Mouse (Mus musculus): ENCODE measurements around the gene Tfcp2. TPM values are rescaled to one million over a fixed set of nuclear protein-coding genes. Genes with fewer than 3 reads are reported as not detected.
"Not testable (repeated sequence)": the region's sequence is repeated elsewhere in the genome, so short reads cannot be mapped to it uniquely, and the experiment has no call there.

The Tfcp2 gene
- total RNA-seq, 2 experiments from 2014 or later: 14.3 to 15.8 TPM

DNA sequence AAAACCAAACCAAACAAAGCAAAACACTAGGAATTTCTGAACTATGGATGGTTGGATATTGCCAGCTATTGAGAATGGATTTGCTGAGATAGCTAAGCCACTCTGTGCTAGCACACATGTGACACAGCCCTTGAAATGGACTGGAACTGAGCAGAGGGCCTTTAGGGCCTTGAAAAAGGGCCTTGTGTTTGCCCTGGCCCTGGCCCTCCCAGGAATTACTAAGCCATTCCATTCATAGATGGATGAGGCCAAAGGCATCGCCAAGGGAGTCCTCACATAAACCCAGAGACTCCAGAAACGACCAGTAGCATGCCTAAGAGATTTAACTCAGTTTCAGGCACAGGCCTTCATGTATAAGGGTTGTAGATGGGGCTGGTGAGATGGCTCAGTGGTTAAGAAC lies 14.7 kb upstream of the Tfcp2 start:
- intact Hi-C loops (cut with DNase I): no loop called here
- no peak for DNase-seq

DNA sequence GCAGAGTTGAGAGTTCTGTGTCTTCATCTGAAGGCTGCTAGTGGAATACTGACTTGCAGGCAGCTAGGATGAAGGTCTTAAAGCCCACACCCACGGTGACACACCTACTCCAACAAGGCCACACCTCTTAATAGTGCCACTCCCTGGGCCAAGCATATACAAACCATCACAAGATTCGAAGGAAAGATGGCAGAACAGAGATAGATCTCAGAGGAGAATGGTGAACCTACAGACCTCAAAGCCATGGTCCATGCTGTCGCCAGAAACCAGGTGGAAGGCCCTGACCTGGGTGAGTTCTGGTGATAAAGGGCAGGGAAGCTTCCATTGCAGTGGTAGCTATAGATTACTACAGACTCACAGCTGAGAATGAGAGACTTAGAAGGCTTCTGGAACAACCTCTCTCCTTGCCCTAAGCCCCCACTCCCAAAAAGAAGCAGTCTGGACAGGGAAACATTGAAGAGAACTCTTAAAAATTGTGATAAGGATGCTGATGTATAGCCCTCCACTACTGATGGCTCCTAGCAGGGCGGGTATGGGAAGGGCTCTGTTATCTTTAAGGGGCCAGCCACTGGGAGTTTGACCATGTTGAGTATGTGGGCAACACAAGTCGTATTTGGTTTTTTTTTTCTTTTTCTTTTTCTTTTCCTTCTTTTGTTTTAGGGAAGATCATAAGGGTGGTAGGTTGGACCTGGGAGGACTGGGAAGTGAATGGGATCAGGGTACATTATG lies 6.1 kb upstream of the Tfcp2 start:
- intact Hi-C loops (cut with DNase I): no loop called here
- no peak for DNase-seq

- intact Hi-C loops (cut with DNase I): no loop called here
- DNase-seq: no peak
These were observed 4.6 kb upstream of the Tfcp2 start for GRCm38 (mm10) chr15:100556378-100556777.

DNA sequence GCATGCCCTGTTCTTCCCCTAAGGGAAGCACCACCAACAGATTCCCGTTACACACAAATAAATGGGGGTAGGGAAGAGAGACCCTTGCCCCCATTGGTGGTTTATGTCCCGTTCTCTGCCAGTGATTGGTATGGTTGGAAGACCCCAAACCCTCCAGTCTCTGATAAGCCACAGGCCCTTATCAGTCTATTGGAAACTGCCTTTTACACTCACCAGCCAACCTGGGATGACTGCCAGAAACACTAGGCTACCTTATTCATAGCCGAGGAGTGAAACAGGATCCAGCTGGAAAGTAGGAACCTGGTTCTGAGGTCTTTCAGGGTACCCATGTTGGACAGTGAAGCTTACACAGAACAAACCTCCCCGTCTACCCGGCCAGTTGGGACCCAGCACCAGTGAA lies 4.2 kb upstream of the Tfcp2 start:
- peak; percentile 9 to 58 for DNase-seq
- intact Hi-C loops (cut with DNase I): no loop called here

DNA sequence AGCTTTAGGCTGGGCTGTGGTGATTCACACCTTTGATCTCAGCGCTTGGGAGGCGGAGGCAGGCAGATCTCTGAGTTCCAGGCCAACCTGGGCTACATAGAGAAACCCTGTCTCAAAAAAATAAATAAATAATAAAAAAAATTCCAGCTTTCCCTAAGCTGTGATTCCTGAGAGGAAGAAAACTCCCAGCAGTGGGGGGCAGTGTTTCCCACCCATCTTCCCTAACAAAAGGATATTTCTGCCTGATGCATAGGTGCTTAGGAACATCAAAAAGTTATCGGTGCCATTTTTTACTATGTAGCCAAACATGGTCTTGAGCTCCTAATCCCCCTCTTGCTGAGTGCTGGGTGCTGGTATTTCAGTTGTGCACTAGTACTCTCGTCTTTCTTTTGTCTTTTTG lies 1.5 kb downstream of the Tfcp2 start:
- DNase-seq: no peak

GRCm38 (mm10) chr15:100543651-100544030 lies 8.2 kb downstream of the Tfcp2 start:
- intact Hi-C loops (cut with DNase I); DNase-seq: not testable (repeated sequence)

More for the DNA sequence above, 1.5 kb downstream of the Tfcp2 start:
- intact Hi-C loops (cut with DNase I): loop anchor here (5.0 kb wide), 1 partner anchor 62 kb away; no protein-coding TSS in a partner anchor

DNA sequence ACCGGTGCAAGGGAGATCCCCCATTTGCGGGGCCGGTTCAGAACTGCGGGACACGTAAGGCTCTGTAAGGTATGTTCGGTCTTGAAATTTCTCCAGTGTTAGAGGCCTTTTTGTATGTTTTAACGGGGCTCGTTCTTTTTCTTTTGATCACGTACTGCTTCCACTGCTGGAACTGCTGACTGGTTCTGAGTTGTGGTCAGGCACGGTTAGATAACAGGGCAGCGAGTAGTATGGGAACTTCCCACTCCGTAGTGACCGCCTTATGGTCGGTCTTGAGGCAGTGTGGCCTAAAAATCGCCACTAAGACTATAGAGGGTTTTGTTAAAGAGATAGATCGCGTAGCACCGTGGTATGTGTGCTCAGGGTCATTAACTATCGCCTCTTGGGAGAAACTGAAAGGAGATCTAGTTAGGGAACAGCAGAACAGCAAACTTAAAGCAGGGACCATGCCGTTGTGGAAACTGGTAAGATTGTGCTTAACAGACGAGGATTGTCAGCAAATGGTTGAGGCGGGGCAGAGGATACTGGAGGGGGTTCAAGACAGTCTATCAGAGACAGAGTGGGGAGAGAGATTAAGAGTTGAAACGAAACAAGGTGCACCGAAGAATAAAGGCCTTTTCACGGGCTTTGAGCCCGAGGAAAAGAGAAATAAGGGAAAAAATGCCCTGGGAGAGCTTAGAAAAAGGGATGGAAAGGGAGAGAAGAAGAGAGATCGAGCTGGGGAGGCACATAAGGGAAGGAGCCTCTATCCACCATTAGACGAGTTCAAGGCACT lies 8.7 kb downstream of the Tfcp2 start:
- intact Hi-C loops (cut with DNase I); DNase-seq: not testable (repeated sequence)

GRCm38 (mm10) chr15:100541426-100541825 lies 10.4 kb downstream of the Tfcp2 start:
- no peak for DNase-seq
- intact Hi-C loops (cut with DNase I): no loop called here

GRCm38 (mm10) chr15:100541001-100541400 lies 10.8 kb downstream of the Tfcp2 start:
- DNase-seq; intact Hi-C loops (cut with DNase I): not testable (repeated sequence)

DNA sequence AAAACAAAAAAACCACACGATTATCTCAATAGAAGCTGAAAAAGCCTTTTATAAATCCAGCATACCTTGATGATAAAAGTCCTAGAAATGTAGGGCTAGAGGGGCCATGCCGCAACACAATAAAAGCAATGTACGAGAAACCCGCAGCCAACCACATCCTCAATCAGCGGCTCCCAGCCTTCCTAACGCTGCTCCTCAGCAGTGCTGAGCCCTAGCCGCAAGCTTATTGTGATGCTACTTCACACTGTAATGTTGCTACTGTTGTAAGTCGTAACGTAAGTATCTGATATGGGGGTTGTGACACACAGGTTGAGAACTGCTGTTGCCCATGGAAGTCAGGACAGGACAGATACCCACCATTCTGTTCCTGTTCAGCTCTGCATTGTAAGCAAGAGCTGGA lies 12.4 kb downstream of the Tfcp2 start:
- intact Hi-C loops (cut with DNase I): loop anchor here (2.0 to 10.0 kb wide), 2 partner anchors 73 to 145 kb away; partner anchors contain the start of gene Cela1
- DNase-seq: no peak

- peak in 1 of 2 experiments; percentile 39 for DNase-seq
- intact Hi-C loops (cut with DNase I): loop anchor here (2.0 to 10.0 kb wide), 2 partner anchors 75 to 147 kb away; partner anchors contain the start of gene Cela1
These were observed 13.9 kb downstream of the Tfcp2 start for GRCm38 (mm10) chr15:100537913-100538312.

GRCm38 (mm10) chr15:100527900-100528299 lies 23.9 kb downstream of the Tfcp2 start:
- no peak for DNase-seq

DNA sequence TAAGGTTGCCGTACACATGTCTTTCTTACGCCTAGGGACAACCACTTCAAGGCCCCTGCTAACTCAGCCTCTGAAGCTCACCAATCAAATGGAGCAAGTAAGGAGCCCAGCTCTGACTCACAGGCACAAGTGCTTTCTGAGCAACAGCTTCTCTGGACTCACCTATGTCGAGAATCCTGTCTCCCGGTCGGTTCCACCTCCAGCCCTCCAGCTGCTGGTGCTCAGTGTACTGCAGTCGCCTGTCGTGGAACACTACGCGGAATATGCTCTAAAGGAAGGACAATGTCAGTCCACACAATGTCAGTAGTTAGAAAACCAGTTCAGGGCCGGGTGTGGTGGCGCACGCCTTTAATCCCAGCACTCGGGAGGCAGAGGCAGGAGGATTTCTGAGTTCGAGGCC lies 26.4 kb downstream of the Tfcp2 start:
- no peak for DNase-seq
- intact Hi-C loops (cut with DNase I): no loop called here

More at GRCm38 (mm10) chr15:100527900-100528299, 23.9 kb downstream of the Tfcp2 start:
- intact Hi-C loops (cut with DNase I): no loop called here

GRCm38 (mm10) chr15:100520306-100520705 lies 31.5 kb downstream of the Tfcp2 start:
- intact Hi-C loops (cut with DNase I): no loop called here
- DNase-seq: no peak

GRCm38 (mm10) chr15:100515121-100515520 lies 36.7 kb downstream of the Tfcp2 start:
- no peak for DNase-seq
- intact Hi-C loops (cut with DNase I): no loop called here

DNA sequence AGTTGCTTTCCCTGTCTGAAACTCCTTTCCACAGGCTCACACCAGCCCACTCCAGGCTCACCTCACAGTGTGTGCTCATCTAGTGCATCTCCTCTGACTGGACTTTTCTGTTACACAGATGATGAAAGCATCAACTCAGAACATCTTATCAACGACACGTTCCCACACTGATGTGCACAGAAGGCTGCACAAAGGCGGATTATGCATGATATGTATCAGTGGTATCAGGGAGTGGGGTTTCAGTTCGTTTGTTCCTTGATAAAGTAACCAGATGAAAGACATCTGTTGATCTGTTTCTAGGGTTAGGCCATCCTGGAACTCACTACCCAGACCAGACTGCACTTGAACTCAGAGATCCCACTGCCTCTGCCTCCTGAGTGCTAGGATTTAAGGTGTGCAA lies 38.4 kb downstream of the Tfcp2 start:
- intact Hi-C loops (cut with DNase I): no loop called here
- no peak for DNase-seq

- DNase-seq: no peak
- intact Hi-C loops (cut with DNase I): no loop called here
These were observed 41.7 kb downstream of the Tfcp2 start for GRCm38 (mm10) chr15:100510072-100510471.

DNA sequence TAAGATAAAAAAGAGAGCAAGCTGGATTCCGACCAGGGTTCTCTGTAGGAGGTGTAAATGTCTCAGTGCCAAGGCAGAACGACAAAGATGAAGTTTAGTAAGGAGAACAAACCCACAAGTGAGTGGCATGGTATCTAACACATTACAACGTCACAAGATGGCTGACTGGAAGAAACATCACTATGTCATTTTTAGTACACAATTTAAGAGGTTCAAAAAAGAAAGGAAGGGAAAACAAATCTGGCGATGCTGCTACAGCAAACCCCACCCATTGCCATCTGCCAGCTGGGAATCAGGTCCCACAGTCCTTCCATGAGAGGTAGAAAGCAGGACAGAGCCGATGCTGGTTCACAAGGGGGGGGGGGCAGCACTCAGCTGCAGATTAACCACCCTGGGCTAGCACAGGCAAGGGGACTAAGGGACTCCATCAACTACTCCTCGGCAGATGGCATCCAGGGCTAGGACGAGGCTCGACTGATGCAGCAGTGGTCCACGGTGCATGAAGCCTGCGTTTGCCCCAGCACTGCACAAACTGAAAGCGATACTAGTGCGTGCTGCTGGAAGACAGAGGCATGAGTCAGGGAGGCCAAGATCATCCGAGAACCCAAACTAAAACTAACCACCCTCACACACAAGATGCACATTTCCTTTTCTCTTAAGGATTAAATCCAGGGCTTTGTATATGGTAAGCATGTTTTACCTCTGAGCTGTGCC lies 43.2 kb downstream of the Tfcp2 start:
- intact Hi-C loops (cut with DNase I): no loop called here
- no peak for DNase-seq

GRCm38 (mm10) chr15:100499506-100499905 lies 52.3 kb downstream of the Tfcp2 start:
- intact Hi-C loops (cut with DNase I); DNase-seq: not testable (repeated sequence)

DNA sequence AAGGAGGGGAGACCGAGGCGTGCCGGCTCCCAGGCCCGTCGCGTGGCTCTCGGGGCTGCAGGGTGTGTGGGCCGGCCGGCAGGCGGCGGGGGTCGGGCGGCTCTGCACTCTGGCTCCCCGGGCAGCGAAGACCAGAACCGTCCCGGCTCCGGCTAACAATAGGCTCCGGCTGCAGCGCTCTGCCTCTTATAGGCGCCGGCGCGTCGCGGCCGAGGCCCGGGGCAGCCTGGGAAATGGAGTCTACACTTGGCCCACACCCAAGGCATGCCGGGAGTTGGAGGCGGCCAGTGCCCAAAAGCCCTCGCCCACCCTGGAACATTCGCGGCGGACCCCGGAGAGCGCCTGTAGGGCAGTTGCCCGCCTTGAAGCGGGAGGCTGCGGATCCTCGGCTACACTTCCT lies 56.7 kb downstream of the Tfcp2 start, which contains the start of gene Csrnp2:
TSS of gene Csrnp2 (minus strand) at position 387 of the 400 bp plus-strand sequence.
- intact Hi-C loops (cut with DNase I): loop anchor here (2.0 kb wide), 1 partner anchor 26 kb away; the partner anchor contains the start of gene Letmd1
- DNase-seq: peak; percentile 95

- peak in 1 of 2 experiments; percentile 48 for DNase-seq
- intact Hi-C loops (cut with DNase I): loop anchor here (2.0 to 5.0 kb wide), 2 partner anchors 26 to 108 kb away; partner anchors contain the start of gene Letmd1
These were observed 57.2 kb downstream of the Tfcp2 start for GRCm38 (mm10) chr15:100494647-100495046.
